Mouse (Mus musculus): ENCODE data around the gene Nr6a1. TPM values are rescaled to one million over a fixed set of nuclear protein-coding genes. Genes with fewer than 3 reads are reported as not detected.

Nr6a1 gene
- polyA plus RNA-seq, 1 experiment: not detected

- no peak overlapping the region for H3K4me3 ChIP-seq (ENCODE audit: insufficient read depth, low read depth, low read length)
- 95% methylated on average over 5 of the region's 5 CpGs for WGBS
- no peak overlapping the region for H3K27ac ChIP-seq (ENCODE audit: insufficient read depth, low read depth, low read length)
- TF ChIP-seq CTCF (IDR thresholded peaks at IDR 0.05; ENCODE audit: insufficient read depth, low read depth, low read length) (no peak), POLR2A (IDR thresholded peaks at IDR 0.05; ENCODE audit: insufficient read depth, low read depth, low read length) (no peak)
- H3K4me1 ChIP-seq (ENCODE audit: control insufficient read depth, insufficient read depth, low read length): peaks cover 4% of the 10 kb centered on the region; the same call in 1 of the 2 replicates
Measured at GRCm38 (mm10) chr2:38698623-38699022, 228.9 kb downstream of the Nr6a1 start.

GRCm38 (mm10) chr2:38697128-38698120 lies 230.1 kb downstream of the Nr6a1 start:
- no peak overlapping the region for H3K4me3 ChIP-seq (ENCODE audit: insufficient read depth, low read depth, low read length)
- TF ChIP-seq CTCF (IDR thresholded peaks at IDR 0.05; ENCODE audit: insufficient read depth, low read depth, low read length) (no peak), POLR2A (IDR thresholded peaks at IDR 0.05; ENCODE audit: insufficient read depth, low read depth, low read length) (no peak)
- 30% methylated on average over 27 of the region's 27 CpGs for WGBS
- no peak overlapping the region for H3K27ac ChIP-seq (ENCODE audit: insufficient read depth, low read depth, low read length)
- peaks cover 4% of the 10 kb centered on the region; the same call in 1 of the 2 replicates for H3K4me1 ChIP-seq (ENCODE audit: control insufficient read depth, insufficient read depth, low read length)

- Histone ChIP-seq H3K4me3 (ENCODE audit: insufficient read depth, low read depth, low read length) (no peak overlapping the region), H3K27ac (ENCODE audit: insufficient read depth, low read depth, low read length) (no peak overlapping the region), H3K4me1 (ENCODE audit: control insufficient read depth, insufficient read depth, low read length) (peaks cover 7% of the 10 kb centered on the region)
- TF ChIP-seq CTCF (IDR thresholded peaks at IDR 0.05; ENCODE audit: insufficient read depth, low read depth, low read length) (no peak), POLR2A (IDR thresholded peaks at IDR 0.05; ENCODE audit: insufficient read depth, low read depth, low read length) (no peak)
- 73% methylated on average over 9 of the region's 9 CpGs for WGBS
Measured at GRCm38 (mm10) chr2:38695770-38696169, 231.7 kb downstream of the Nr6a1 start.

- H3K27ac ChIP-seq (ENCODE audit: insufficient read depth, low read depth, low read length): no peak overlapping the region
- peaks cover 16% of the 10 kb centered on the region for H3K4me1 ChIP-seq (ENCODE audit: control insufficient read depth, insufficient read depth, low read length)
- no peak for TF ChIP-seq POLR2A (IDR thresholded peaks at IDR 0.05; ENCODE audit: insufficient read depth, low read depth, low read length)
- TF ChIP-seq CTCF (IDR thresholded peaks at IDR 0.05; ENCODE audit: insufficient read depth, low read depth, low read length): peak; percentile 27; the same call in 1 of the 2 replicates
- 39% methylated on average over 8 of the region's 8 CpGs for WGBS
- H3K4me3 ChIP-seq (ENCODE audit: insufficient read depth, low read depth, low read length): no peak overlapping the region
Measured at GRCm38 (mm10) chr2:38691542-38691941, 235.9 kb downstream of the Nr6a1 start.

GRCm38 (mm10) chr2:38689881-38690280 lies 237.6 kb downstream of the Nr6a1 start:
- TF ChIP-seq POLR2A (IDR thresholded peaks at IDR 0.05; ENCODE audit: insufficient read depth, low read depth, low read length) (no peak), CTCF (IDR thresholded peaks at IDR 0.05; ENCODE audit: insufficient read depth, low read depth, low read length) (no peak)
- 48% methylated on average over 1 of the region's 1 CpGs for WGBS
- Histone ChIP-seq H3K4me1 (ENCODE audit: control insufficient read depth, insufficient read depth, low read length) (peaks cover 16% of the 10 kb centered on the region), H3K4me3 (ENCODE audit: insufficient read depth, low read depth, low read length) (no peak overlapping the region), H3K27ac (ENCODE audit: insufficient read depth, low read depth, low read length) (no peak overlapping the region)

- peak; percentile 37; the same call in 1 of the 2 replicates for TF ChIP-seq CTCF (IDR thresholded peaks at IDR 0.05; ENCODE audit: insufficient read depth, low read depth, low read length)
- TF ChIP-seq POLR2A (IDR thresholded peaks at IDR 0.05; ENCODE audit: insufficient read depth, low read depth, low read length): no peak
- H3K27ac ChIP-seq (ENCODE audit: insufficient read depth, low read depth, low read length): no peak overlapping the region
- WGBS: 6% methylated on average over 26 of the region's 29 CpGs
- peaks cover 16% of the 10 kb centered on the region for H3K4me1 ChIP-seq (ENCODE audit: control insufficient read depth, insufficient read depth, low read length)
- H3K4me3 ChIP-seq (ENCODE audit: insufficient read depth, low read depth, low read length): peak overlapping the region; percentile 29
Measured at GRCm38 (mm10) chr2:38688791-38689520, 238.5 kb downstream of the Nr6a1 start.

- Histone ChIP-seq H3K27ac (ENCODE audit: insufficient read depth, low read depth, low read length) (no peak overlapping the region), H3K4me3 (ENCODE audit: insufficient read depth, low read depth, low read length) (no peak overlapping the region), H3K4me1 (ENCODE audit: control insufficient read depth, insufficient read depth, low read length) (peaks cover 12% of the 10 kb centered on the region)
- TF ChIP-seq CTCF (IDR thresholded peaks at IDR 0.05; ENCODE audit: insufficient read depth, low read depth, low read length) (no peak), POLR2A (IDR thresholded peaks at IDR 0.05; ENCODE audit: insufficient read depth, low read depth, low read length) (no peak)
- WGBS: 83% methylated on average over 3 of the region's 3 CpGs
Measured at GRCm38 (mm10) chr2:38685746-38686145, 241.7 kb downstream of the Nr6a1 start.

GRCm38 (mm10) chr2:38683083-38683482 lies 244.4 kb downstream of the Nr6a1 start:
- WGBS: 92% methylated on average over 5 of the region's 5 CpGs
- Histone ChIP-seq H3K4me1 (ENCODE audit: control insufficient read depth, insufficient read depth, low read length) (no peaks in the 10 kb centered on the region), H3K4me3 (ENCODE audit: insufficient read depth, low read depth, low read length) (no peak overlapping the region), H3K27ac (ENCODE audit: insufficient read depth, low read depth, low read length) (no peak overlapping the region)
- TF ChIP-seq CTCF (IDR thresholded peaks at IDR 0.05; ENCODE audit: insufficient read depth, low read depth, low read length) (no peak), POLR2A (IDR thresholded peaks at IDR 0.05; ENCODE audit: insufficient read depth, low read depth, low read length) (no peak)
